Mouse (Mus musculus) lung, embryonic 15.5 days (tissue): ENCODE results near the gene Pop4. TPM values are rescaled to one million over a fixed set of nuclear protein-coding genes. Genes with fewer than 3 reads are reported as not detected.
A peak's percentile ranks its signal among the peaks of the same experiment; 100 is the strongest.

Experiments
- ATAC-seq: fragments of 200-750 bp; cut with Nextera tagmentation; 2 replicates; pipeline ENCODE4 v1.8.0; 2017; ENCODE audit warnings: moderate number of reproducible peaks, borderline replicate concordance; ENCODE audit not compliant: low FRiP score, low TSS enrichment; ENCODE audit errors: extremely low read depth
- H3K27ac ChIP-seq: fragments of 300-500 bp; sonication (generic); 2 replicates; pipeline ENCODE4 v1.5.1; 2015; ENCODE audit warnings: moderate library complexity, mild to moderate bottlenecking, inconsistent platforms
- H3K27me3 ChIP-seq: fragments of 300-500 bp; sonication (generic); 2 replicates; pipeline ENCODE4 v1.6.1; 2015; ENCODE audit warnings: inconsistent platforms
- H3K36me3 ChIP-seq: fragments of 300-500 bp; sonication (generic); 2 replicates; pipeline ENCODE4 v1.6.1; 2015; ENCODE audit warnings: inconsistent platforms
- H3K4me1 ChIP-seq: fragments of 300-500 bp; sonication (generic); 2 replicates; pipeline ENCODE4 v1.6.1; 2015; ENCODE audit warnings: inconsistent platforms
- H3K4me2 ChIP-seq: fragments of 300-500 bp; sonication (generic); 2 replicates; pipeline ENCODE4 v1.6.1; 2015; ENCODE audit warnings: inconsistent platforms, mild to moderate bottlenecking, moderate library complexity
- H3K4me3 ChIP-seq: fragments of 300-500 bp; sonication (generic); 2 replicates; pipeline ENCODE4 v1.5.1; 2015; ENCODE audit warnings: mild to moderate bottlenecking, inconsistent platforms
- H3K9ac ChIP-seq: fragments of 300-500 bp; sonication (generic); 2 replicates; pipeline ENCODE4 v1.6.1; 2015; ENCODE audit warnings: inconsistent platforms
- H3K9me3 ChIP-seq: fragments of 300-500 bp; sonication (generic); 2 replicates; pipeline ENCODE4 v1.6.1; 2016; ENCODE audit warnings: inconsistent platforms
- WGBS: fragments of 180-500 bp; shearing (Covaris S2); methylation state at CpG from one replicate; pipeline ENCODE4 v1.1.7; 2015; 5-methylcytosine and 5-hydroxymethylcytosine counted together
- polyA plus RNA-seq: library from polyadenylated mRNA; unstranded; fragments of >200 nt; fragmentation: Nextera tagmentation; extraction: Ambion mirVana; gene quantifications from 2 replicates; pipeline ENCODE4 v1.2.1, GENCODE M21; 2015

The Pop4 gene
- polyA plus RNA-seq, 1 experiment from 2014 or later = 59.5 TPM

GRCm38 (mm10) chr7:38217417-38218171 lies 53.6 kb downstream of the Pop4 start:
- Histone ChIP-seq H3K27me3 (no peaks in the 10 kb centered on the region), H3K27ac (peak overlapping the region; percentile 32; the same call in 1 of the 2 replicates), H3K4me2 (no peak overlapping the region), H3K36me3 (peaks cover 15% of the 10 kb centered on the region; the same call in 1 of the 2 replicates), H3K4me1 (no peaks in the 10 kb centered on the region), H3K9me3 (no peaks in the 10 kb centered on the region), H3K9ac (no peak overlapping the region), H3K4me3 (no peak overlapping the region)
- ATAC-seq = peak; percentile 81
- 55% methylated on average over 5 of the region's 5 CpGs for whole genome bisulfite sequencing

- no peaks in the 10 kb centered on the region for H3K4me1 ChIP-seq
- H3K4me2 ChIP-seq = no peak overlapping the region
- no peak overlapping the region for H3K27ac ChIP-seq
- no peaks in the 10 kb centered on the region for H3K9me3 ChIP-seq
- H3K36me3 ChIP-seq = peaks cover 6% of the 10 kb centered on the region; the same call in 1 of the 2 replicates
- H3K4me3 ChIP-seq = no peak overlapping the region
- H3K9ac ChIP-seq = no peak overlapping the region
- no peak for ATAC-seq
- WGBS = 90% methylated on average over 6 of the region's 6 CpGs
- H3K27me3 ChIP-seq = no peaks in the 10 kb centered on the region
Observed at GRCm38 (mm10) chr7:38215697-38216096, 55.5 kb downstream of the Pop4 start.

- 64% methylated on average over 7 of the region's 7 CpGs for WGBS
Observed at GRCm38 (mm10) chr7:38215281-38215680, 55.9 kb downstream of the Pop4 start.

GRCm38 (mm10) chr7:38214473-38215214 lies 56.6 kb downstream of the Pop4 start:
- Histone ChIP-seq H3K9me3 (no peaks in the 10 kb centered on the region), H3K4me1 (no peaks in the 10 kb centered on the region), H3K27me3 (no peaks in the 10 kb centered on the region), H3K9ac (no peak overlapping the region), H3K4me3 (no peak overlapping the region), H3K36me3 (no peaks in the 10 kb centered on the region), H3K27ac (no peak overlapping the region), H3K4me2 (no peak overlapping the region)
- no peak for ATAC-seq
- 46% methylated on average over 5 of the region's 5 CpGs for WGBS

More at GRCm38 (mm10) chr7:38215281-38215680, 55.9 kb downstream of the Pop4 start:
- Histone ChIP-seq H3K4me3 (no peak overlapping the region), H3K9me3 (no peaks in the 10 kb centered on the region), H3K9ac (no peak overlapping the region), H3K4me2 (no peak overlapping the region), H3K4me1 (no peaks in the 10 kb centered on the region), H3K27ac (no peak overlapping the region), H3K36me3 (peaks cover 1% of the 10 kb centered on the region; the same call in 1 of the 2 replicates), H3K27me3 (no peaks in the 10 kb centered on the region)
- no peak for ATAC-seq

GRCm38 (mm10) chr7:38212651-38213062 lies 58.6 kb downstream of the Pop4 start:
- 5% methylated on average over 3 of the region's 3 CpGs for WGBS
- Histone ChIP-seq H3K36me3 (no peaks in the 10 kb centered on the region), H3K27me3 (no peaks in the 10 kb centered on the region), H3K4me2 (no peak overlapping the region), H3K9ac (no peak overlapping the region), H3K27ac (no peak overlapping the region), H3K9me3 (no peaks in the 10 kb centered on the region), H3K4me1 (no peaks in the 10 kb centered on the region), H3K4me3 (no peak overlapping the region)
- no peak for ATAC-seq

Other genes starting within 250 kb of the Pop4 start
- 55.8 and 58.8 TPM in 2 replicates for gene Uri1, start 247.9 kb downstream of the Pop4 start, polyA plus RNA-seq
- gene Ccne1, start 163.9 kb downstream of the Pop4 start, polyA plus RNA-seq = 57.6 and 59.4 TPM in 2 replicates
- 16.0 and 19.0 TPM in 2 replicates for gene 1600014C10Rik, start 88.2 kb downstream of the Pop4 start, polyA plus RNA-seq
- 5.5 TPM in 2 replicates for gene Plekhf1, start 43.4 kb downstream of the Pop4 start, polyA plus RNA-seq